Mouse (Mus musculus): ENCODE data around the gene Ahnak. TPM values are rescaled to one million over a fixed set of nuclear protein-coding genes. Genes with fewer than 3 reads are reported as not detected.

Ahnak gene
- total RNA-seq (2021): 100 to 1,000 TPM; 114 to 197 TPM
- long read RNA-seq, experiment 1, transcript Ahnak-201 (6 exons, 830 nt): major isoform, 6 of 55 reads
- long read RNA-seq, experiment 1, partial matches to known transcripts: 19 of 55 reads
- long read RNA-seq, experiment 1, other reads (novel, unspliced or antisense): 30 of 55 reads
- long read RNA-seq, experiment 2, transcript Ahnak-201 (6 exons, 830 nt): major isoform, 11 of 24 reads
- long read RNA-seq, experiment 2, partial matches to known transcripts: 1 of 24 reads
- long read RNA-seq, experiment 2, other reads (novel, unspliced or antisense): 12 of 24 reads

DNA sequence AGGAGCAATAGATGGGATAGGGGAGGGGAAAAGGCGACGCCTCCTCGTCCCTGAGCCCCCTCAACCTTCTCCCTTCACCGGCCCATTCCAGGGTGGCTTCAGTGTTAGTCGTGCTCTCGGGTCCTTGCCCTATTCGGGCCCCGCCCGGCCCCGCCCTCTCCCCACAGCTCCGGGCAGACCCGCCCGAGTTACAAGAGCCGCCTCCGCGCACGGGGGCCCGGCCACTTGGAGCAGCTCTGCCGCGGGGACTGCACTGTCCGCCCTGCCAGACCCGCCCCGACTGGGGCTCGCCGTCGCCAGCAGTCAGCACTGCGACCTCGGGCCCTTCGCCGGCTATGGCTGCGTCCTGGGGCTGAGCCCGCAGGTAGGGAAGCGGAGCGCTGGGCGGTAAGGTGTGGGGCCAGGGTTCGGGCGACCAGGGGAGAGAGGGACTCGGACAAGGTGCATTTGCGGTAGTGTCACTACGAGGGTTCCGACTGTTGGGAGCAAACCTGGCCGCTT is at the start of gene Ahnak:
Gene Ahnak (plus strand): TSS at position 219 of the 501 bp plus-strand sequence.
- peak; percentile 89 to 91 for DNase-seq

DNA sequence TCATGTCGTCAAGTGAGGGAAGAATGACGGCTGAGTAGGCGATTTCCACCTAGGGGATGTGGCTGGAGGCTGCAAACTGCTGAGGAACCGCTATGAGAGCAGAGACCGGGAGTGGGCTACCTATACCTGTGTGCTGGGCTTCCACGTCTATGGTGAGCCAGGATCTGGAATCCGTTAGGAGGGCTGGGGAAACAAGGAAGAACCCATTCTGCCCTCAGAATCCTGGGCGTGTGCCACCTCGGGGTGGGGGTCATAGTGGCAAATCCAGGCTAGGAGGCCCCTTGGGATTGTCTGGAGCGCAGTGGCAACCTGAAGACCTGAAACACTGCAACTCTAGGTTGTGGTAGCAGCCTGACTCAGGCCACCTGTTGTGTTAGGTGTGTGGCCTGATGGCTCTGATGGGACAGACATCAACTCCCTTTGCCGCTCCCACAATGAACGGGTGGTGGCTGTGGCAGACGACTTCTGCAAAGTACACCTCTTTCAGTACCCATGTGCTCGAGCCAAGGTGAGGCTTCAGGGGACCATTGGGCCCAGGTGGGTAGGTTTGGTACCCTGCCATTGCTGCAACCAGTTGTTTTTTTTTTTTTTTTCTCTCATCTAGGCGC is 48.5 kb upstream of the Ahnak start:
- DNase-seq: no peak

GRCm38 (mm10) chr19:8941136-8941514 is 48.0 kb upstream of the Ahnak start:
- DNase-seq: no peak

DNA sequence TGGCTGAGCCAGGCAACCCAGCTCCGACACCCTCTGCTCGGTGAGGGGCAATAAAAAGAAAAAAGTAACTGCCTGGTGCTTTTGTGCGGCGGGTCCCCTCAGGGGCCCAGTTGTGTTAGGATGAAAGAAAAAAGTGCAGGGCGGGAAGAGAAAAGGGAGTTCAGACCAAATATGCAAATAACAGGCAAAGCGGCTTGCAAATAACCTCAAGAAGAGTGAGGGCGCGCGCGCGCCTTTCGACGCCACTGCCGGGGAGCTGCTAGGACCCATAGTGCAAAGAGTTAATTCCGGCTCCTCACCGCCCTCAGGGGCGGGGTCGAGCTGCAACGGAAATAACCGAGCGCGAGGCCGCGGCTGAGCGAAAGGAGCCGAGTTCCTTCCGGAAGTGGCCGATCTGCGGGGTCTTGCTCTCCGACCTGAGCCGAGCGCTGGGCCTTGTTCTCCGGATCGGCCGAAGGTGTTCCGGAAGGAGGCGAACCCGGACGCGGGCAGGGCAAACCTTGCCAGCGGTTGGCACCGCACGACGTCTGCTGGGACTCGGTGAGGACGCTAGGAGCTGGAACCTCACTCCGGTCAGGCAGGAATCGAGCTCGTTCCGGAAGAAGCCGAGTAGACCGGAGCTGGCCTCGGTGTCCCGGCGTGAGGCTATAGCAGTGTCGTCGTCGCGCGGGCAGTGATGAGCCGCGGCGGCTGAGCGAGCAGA is 47.4 kb upstream of the Ahnak start, which contains the start of gene Mta2:
Gene Mta2 (plus strand): TSS at position 361 of the 703 bp plus-strand sequence.
- DNase-seq: peak; percentile 96 to 98

- DNase-seq: peak; percentile 59 to 77
Observed at GRCm38 (mm10) chr19:8942276-8942964, 46.7 kb upstream of the Ahnak start.

- no peak for DNase-seq
Observed at GRCm38 (mm10) chr19:8943047-8943446, 46.0 kb upstream of the Ahnak start.

DNA sequence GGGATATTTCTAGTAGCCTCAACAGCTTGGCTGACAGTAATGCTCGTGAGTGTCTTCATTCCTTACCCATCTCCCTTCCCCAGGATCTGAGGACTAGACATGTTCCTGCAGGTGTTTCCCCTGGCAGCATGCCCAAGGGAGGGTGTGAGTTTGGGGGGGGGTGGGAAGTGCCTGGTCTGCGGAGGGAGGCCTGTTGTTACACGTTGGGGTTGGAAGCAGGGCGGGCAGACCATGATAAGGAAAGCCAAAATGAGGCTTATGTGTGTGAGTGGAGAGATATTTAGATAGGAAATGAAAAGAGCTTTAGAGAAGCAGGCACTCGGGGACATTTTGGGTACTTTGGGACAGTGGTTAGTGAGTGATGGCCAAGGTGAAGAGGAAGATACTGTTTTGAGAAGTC is 45.0 kb upstream of the Ahnak start:
- DNase-seq: no peak

DNA sequence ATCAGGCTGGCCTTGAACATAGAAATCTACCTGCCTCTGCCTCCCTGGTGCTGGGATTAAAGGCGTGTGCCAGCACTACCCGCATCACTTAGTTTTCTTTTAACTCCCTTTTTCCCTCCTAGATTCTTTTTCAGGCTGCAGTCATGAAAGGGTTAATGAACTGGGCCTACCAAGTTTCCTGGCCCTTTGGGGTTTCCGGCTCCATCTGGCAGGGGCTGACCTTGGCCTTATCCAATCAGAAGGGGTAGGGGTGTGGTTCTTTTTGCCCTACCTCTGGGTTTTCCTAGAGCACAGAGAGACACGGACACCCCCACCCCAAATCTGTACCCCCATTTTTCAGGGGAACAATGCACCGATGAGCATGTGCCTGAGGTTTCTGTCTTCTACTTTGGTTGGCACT is 44.3 kb upstream of the Ahnak start:
- DNase-seq: peak; percentile 81 to 88

- no peak for DNase-seq
Observed at GRCm38 (mm10) chr19:8945251-8945650, 43.8 kb upstream of the Ahnak start.

DNA sequence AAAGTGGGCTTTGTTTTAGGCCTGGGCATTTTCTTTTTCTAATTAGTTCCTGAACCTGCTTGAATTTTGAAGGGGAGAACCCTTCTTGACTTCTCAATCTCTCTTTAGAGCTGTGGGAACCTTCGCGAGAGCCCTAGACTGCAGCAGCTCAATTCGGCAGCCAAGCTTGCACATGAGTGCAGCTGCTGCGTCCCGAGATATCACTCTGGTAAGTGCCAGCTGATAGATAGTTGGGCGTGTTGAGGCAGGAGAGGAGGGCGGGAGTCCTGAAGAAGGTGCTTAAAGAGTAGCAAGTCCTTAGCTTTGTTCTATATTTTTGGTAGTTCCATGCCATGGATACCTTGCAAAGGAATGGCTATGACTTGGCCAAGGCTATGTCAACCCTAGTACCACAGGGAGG is 42.2 kb upstream of the Ahnak start:
- no peak for DNase-seq

DNA sequence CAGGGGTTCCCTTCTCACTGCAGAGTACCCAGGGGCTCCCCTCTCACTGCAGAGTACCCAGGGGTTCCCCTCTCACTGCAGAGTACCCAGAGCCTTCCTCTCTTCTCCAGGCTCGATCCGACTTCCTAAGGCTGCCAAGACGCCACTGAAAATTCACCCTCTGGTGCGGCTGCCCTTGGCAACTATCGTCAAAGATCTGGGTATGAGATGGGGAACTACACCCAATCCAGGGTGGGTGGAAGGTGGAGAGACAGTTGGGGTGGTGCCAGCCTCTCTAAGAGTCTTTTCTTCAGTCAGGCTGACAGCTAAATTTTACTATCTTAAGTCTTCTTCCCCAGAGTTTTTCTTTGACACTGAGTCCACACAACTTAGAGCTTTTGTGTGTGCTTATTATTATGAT is 38.9 kb upstream of the Ahnak start:
- DNase-seq: no peak

DNA sequence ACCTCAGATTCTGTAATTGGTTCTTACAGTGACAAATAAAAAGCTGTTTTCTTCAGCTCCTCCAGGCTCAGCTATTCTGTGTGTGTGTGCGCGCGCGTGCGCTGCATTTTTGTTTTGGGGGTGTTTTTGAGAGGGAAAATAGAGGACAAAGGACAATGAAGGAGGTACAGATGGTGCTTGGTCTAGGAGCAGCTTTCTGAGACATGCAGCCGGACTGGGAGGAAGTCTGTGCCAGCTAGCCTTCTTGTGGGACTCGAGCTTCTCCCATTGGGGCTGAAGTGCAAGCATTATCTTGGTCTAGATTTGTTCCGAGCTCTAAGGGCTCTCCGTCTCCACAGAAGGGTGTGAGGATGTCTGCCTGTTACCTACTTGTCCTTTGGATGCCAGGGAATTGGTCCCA is 36.8 kb upstream of the Ahnak start:
- no peak for DNase-seq

DNA sequence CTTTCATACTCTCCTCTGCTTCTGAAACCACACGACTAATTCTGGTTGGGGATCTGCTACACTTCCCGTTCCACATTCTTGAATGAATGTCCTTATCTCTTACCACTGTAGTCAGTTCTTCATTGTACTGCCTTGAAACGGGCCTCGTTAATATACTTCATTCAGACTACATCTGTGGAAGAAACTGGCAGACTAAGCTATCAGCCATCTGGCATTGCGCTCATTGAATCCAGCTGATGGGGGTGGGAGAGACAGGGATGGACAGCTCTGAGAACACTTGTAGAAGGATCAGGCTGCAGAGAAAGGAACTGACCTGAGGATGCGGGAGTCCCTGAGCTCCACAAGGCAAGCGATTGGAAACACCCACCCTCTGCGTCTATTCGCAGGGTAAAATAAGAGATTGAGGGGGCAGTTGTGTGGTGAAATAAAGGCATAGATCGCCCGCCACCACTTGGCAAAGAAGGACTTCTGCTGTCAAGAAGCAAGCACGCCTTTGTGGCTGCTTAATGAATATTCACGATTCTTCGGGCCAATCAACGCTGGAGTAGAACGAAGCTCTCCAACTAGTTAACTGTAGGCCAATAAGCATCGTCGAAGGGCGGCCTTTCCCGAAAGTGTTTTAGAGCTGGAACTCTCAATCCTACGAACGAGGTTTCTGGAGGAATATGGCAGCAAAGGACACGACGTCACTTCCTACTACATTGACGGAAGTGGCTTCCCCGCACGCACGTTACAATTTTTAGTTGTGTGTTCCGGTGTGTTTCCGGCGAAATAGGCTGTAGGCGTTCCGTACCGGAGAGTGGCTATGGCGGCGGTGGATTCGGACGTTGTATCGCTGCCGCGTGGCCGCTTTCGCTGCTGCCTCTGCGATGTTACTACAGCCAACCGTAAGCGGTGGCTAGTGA is 35.7 kb upstream of the Ahnak start, which contains the start of gene Tut1:
Gene Tut1 (plus strand): TSS at position 713 of the 905 bp plus-strand sequence.
- peak; percentile 87 to 88 for DNase-seq

DNA sequence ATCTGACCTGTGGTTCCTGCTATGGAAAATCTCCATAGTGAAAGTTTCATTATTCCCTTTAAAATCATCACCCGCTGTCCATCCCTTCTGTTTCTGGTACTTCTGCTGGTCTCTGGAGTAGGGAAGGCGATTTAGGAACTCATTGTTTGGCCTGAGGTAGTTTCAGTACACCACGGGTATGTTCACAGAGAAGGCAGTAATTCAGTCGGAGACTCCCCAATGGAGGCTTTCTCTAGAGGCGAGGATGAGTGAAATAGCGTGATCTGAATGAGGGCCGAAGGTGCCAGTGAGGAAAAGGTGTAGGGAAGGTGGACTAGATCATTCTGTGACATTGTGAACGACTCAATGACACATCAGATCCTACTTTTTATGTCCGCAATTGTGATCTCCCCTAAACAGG is 34.9 kb upstream of the Ahnak start:
- DNase-seq: no peak

DNA sequence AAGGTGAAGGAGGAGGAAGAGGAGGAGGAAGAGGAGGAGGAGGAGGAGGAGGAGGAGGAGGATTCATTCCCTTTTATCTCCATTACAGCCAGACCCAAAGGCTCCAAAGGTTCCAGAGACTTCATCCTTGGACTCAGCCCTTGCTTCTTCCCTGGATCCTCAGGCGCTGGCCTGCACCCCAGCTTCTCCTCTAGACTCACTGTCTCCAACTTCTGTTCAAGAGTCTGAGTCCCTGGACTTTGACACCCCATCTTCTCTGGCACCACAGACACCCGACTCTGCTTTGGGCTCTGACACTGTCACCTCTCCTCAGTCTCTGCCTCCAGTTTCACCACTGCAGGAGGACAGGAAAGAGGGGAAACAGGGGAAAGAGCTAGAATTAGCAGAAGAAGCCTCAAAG is 26.8 kb upstream of the Ahnak start:
- DNase-seq: no peak

- no peak for DNase-seq
Observed at GRCm38 (mm10) chr19:8965075-8965474, 24.0 kb upstream of the Ahnak start.

- DNase-seq: no peak
Observed at GRCm38 (mm10) chr19:8965771-8966170, 23.3 kb upstream of the Ahnak start.

GRCm38 (mm10) chr19:8966198-8966589 is 22.9 kb upstream of the Ahnak start:
- DNase-seq: no peak

DNA sequence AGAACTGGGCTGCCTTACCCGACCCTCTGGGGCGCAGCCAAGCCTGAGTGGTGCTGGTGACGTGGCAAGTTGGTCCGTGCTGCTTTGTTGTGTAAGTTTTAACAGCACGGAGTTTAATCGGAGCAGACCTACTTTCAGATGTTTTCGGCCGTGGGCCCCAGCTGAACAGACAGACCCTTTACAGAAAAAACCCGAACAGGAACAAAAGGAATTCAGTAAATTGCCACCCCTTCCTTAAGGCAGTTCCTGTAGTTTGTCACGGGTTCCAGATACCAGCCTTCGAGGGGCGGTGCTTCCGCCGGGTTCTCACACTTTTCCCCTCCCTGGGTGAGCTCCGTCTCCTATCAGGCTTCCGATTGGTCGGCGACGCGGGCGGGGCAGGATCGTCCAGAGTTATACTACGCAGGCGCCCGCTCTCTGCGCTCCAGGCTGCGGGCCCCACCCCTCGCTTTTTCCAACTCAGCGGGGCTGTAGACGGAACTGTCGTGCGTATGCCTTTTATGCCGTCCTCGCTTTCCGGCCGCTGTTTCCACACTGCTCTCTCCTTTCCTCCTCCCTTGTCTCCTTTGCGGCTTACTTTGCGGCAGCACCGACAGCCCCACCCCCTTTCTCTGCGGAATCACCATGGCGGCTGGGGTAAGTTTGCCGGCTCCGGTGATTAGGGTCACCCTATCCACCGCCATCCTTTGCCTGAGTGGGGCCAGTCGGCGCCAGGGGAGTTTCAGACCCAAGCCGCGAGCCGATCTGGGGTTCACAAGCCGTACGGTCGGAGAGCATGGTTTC is 22.3 kb upstream of the Ahnak start, which contains the start of gene Eef1g:
Gene Eef1g (plus strand): TSS at position 452 of the 783 bp plus-strand sequence.
- peak; percentile 99 for DNase-seq

DNA sequence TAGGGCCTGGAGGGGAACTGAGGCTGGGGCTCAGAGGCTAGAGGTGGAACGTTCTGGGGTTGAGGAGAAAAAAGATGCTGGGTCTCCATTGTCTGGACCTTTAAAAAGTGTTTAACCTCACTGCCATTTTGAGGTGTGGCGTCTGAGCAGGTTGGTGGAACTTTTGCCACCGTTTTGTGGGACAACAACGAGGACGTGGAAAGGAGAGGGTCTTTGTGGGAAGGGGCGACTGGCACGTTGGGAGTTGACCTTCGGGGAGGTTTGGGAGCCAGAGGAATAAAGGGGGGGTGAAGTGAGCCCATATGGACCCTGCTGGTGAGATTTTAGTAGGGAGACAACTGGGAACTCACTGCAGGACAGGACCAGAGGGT is 21.7 kb upstream of the Ahnak start:
- no peak for DNase-seq
